Mouse (Mus musculus): Measurements from ENCODE around the gene Apoc3. TPM values are rescaled to one million over a fixed set of nuclear protein-coding genes. Genes with fewer than 3 reads are reported as not detected.

The Apoc3 gene
- polyA plus RNA-seq, 1 experiment = not detected

- TF ChIP-seq CTCF (IDR thresholded peaks at IDR 0.05; ENCODE audit: borderline replicate concordance, extremely low read depth, insufficient read depth, insufficient read length) (no peak), POLR2A (IDR thresholded peaks at IDR 0.05; ENCODE audit: borderline replicate concordance, extremely low read depth, insufficient read depth, insufficient read length, poor library complexity, severe bottlenecking) (no peak)
- DNase-seq (ENCODE audit: low read depth) = no peak
These were observed 21.2 kb downstream of the Apoc3 start for GRCm38 (mm10) chr9:46214276-46214675.

- no peak for DNase-seq (ENCODE audit: low read depth)
These were observed 25.0 kb downstream of the Apoc3 start for GRCm38 (mm10) chr9:46210473-46210872.

GRCm38 (mm10) chr9:46208401-46208974 is 26.9 kb downstream of the Apoc3 start:
- TF ChIP-seq CTCF (IDR thresholded peaks at IDR 0.05; ENCODE audit: borderline replicate concordance, extremely low read depth, insufficient read depth, insufficient read length) = no peak
- no peak for TF ChIP-seq POLR2A (IDR thresholded peaks at IDR 0.05; ENCODE audit: borderline replicate concordance, extremely low read depth, insufficient read depth, insufficient read length, poor library complexity, severe bottlenecking)
- no peak for DNase-seq (ENCODE audit: low read depth)

More at GRCm38 (mm10) chr9:46210473-46210872, 25.0 kb downstream of the Apoc3 start:
- TF ChIP-seq POLR2A (IDR thresholded peaks at IDR 0.05; ENCODE audit: borderline replicate concordance, extremely low read depth, insufficient read depth, insufficient read length, poor library complexity, severe bottlenecking) = no peak
- TF ChIP-seq CTCF (IDR thresholded peaks at IDR 0.05; ENCODE audit: borderline replicate concordance, extremely low read depth, insufficient read depth, insufficient read length) = no peak

GRCm38 (mm10) chr9:46207501-46207869 is 28.0 kb downstream of the Apoc3 start:
- DNase-seq (ENCODE audit: low read depth) = no peak
- TF ChIP-seq POLR2A (IDR thresholded peaks at IDR 0.05; ENCODE audit: borderline replicate concordance, extremely low read depth, insufficient read depth, insufficient read length, poor library complexity, severe bottlenecking) (no peak), CTCF (IDR thresholded peaks at IDR 0.05; ENCODE audit: borderline replicate concordance, extremely low read depth, insufficient read depth, insufficient read length) (no peak)

GRCm38 (mm10) chr9:46206834-46207500 is 28.5 kb downstream of the Apoc3 start:
- no peak for DNase-seq (ENCODE audit: low read depth)
- TF ChIP-seq POLR2A (IDR thresholded peaks at IDR 0.05; ENCODE audit: borderline replicate concordance, extremely low read depth, insufficient read depth, insufficient read length, poor library complexity, severe bottlenecking) = no peak

GRCm38 (mm10) chr9:46199609-46200008 is 35.8 kb downstream of the Apoc3 start:
- TF ChIP-seq POLR2A (IDR thresholded peaks at IDR 0.05; ENCODE audit: borderline replicate concordance, extremely low read depth, insufficient read depth, insufficient read length, poor library complexity, severe bottlenecking) (no peak), CTCF (IDR thresholded peaks at IDR 0.05; ENCODE audit: borderline replicate concordance, extremely low read depth, insufficient read depth, insufficient read length) (no peak)
- no peak for DNase-seq (ENCODE audit: low read depth)

- TF ChIP-seq CTCF (IDR thresholded peaks at IDR 0.05; ENCODE audit: borderline replicate concordance, extremely low read depth, insufficient read depth, insufficient read length) (no peak), POLR2A (IDR thresholded peaks at IDR 0.05; ENCODE audit: borderline replicate concordance, extremely low read depth, insufficient read depth, insufficient read length, poor library complexity, severe bottlenecking) (no peak)
- no peak for DNase-seq (ENCODE audit: low read depth)
These were observed 36.5 kb downstream of the Apoc3 start for GRCm38 (mm10) chr9:46198936-46199335.

GRCm38 (mm10) chr9:46198461-46198860 is 37.0 kb downstream of the Apoc3 start:
- TF ChIP-seq CTCF (IDR thresholded peaks at IDR 0.05; ENCODE audit: borderline replicate concordance, extremely low read depth, insufficient read depth, insufficient read length) (no peak), POLR2A (IDR thresholded peaks at IDR 0.05; ENCODE audit: borderline replicate concordance, extremely low read depth, insufficient read depth, insufficient read length, poor library complexity, severe bottlenecking) (no peak)
- no peak for DNase-seq (ENCODE audit: low read depth)

GRCm38 (mm10) chr9:46196699-46197169 is 38.7 kb downstream of the Apoc3 start:
- DNase-seq (ENCODE audit: low read depth) = no peak
- TF ChIP-seq POLR2A (IDR thresholded peaks at IDR 0.05; ENCODE audit: borderline replicate concordance, extremely low read depth, insufficient read depth, insufficient read length, poor library complexity, severe bottlenecking) (no peak), CTCF (IDR thresholded peaks at IDR 0.05; ENCODE audit: borderline replicate concordance, extremely low read depth, insufficient read depth, insufficient read length) (no peak)

- no peak for DNase-seq (ENCODE audit: low read depth)
- no peak for TF ChIP-seq CTCF (IDR thresholded peaks at IDR 0.05; ENCODE audit: borderline replicate concordance, extremely low read depth, insufficient read depth, insufficient read length)
- no peak for TF ChIP-seq POLR2A (IDR thresholded peaks at IDR 0.05; ENCODE audit: borderline replicate concordance, extremely low read depth, insufficient read depth, insufficient read length, poor library complexity, severe bottlenecking)
These were observed 40.6 kb downstream of the Apoc3 start for GRCm38 (mm10) chr9:46194809-46195208.

- no peak for DNase-seq (ENCODE audit: low read depth)
- TF ChIP-seq CTCF (IDR thresholded peaks at IDR 0.05; ENCODE audit: borderline replicate concordance, extremely low read depth, insufficient read depth, insufficient read length) = no peak
- no peak for TF ChIP-seq POLR2A (IDR thresholded peaks at IDR 0.05; ENCODE audit: borderline replicate concordance, extremely low read depth, insufficient read depth, insufficient read length, poor library complexity, severe bottlenecking)
These were observed 42.8 kb downstream of the Apoc3 start for GRCm38 (mm10) chr9:46192642-46193041.

GRCm38 (mm10) chr9:46191644-46192043 is 43.8 kb downstream of the Apoc3 start:
- peak; percentile 87 for DNase-seq (ENCODE audit: low read depth)
- no peak for TF ChIP-seq POLR2A (IDR thresholded peaks at IDR 0.05; ENCODE audit: borderline replicate concordance, extremely low read depth, insufficient read depth, insufficient read length, poor library complexity, severe bottlenecking)
- peak; percentile 41; the same call in 1 of the 2 replicates for TF ChIP-seq CTCF (IDR thresholded peaks at IDR 0.05; ENCODE audit: borderline replicate concordance, extremely low read depth, insufficient read depth, insufficient read length)

All from brain, embryonic 14.5 days (tissue).